Mouse (Mus musculus) stomach, postnatal 0 days (tissue): ENCODE measurements at regions not wholly inside any gene's neighbourhood (a gene's known extent, or its start where the extent isn't known, plus 50 kb on each side); places are given as distances from the start of the nearest gene placed in this dataset.

ENCODE experiments used
- ATAC-seq: fragments of 200-750 bp; cut with Nextera tagmentation; 2 replicates; pipeline ENCODE4 v1.8.0; 2017; ENCODE audit not compliant: low FRiP score, low TSS enrichment
- DNase-seq: peaks from one replicate; pipeline ENCODE4 v3.0.0-alpha.2; 2016; ENCODE audit warnings: low spot score
- H3K27ac ChIP-seq: fragments of 300-500 bp; sonication (generic); replicated peaks from 2 replicates; pipeline ENCODE4 v1.5.1; 2014; ENCODE audit warnings: mild to moderate bottlenecking, control low read depth
- H3K27me3 ChIP-seq: fragments of 300-500 bp; sonication (generic); 2 replicates; pipeline ENCODE4 v1.6.1; 2014; ENCODE audit warnings: low read length; ENCODE audit not compliant: control insufficient read depth, insufficient read depth
- H3K36me3 ChIP-seq: fragments of 300-500 bp; sonication (generic); 2 replicates; pipeline ENCODE4 v1.6.1; 2014; ENCODE audit warnings: low read length, mixed read lengths; ENCODE audit not compliant: control insufficient read depth, insufficient read depth
- H3K4me1 ChIP-seq: fragments of 300-500 bp; sonication (generic); replicated peaks from 2 replicates; pipeline ENCODE4 v1.6.1; 2014; ENCODE audit warnings: antibody characterized with exemption; ENCODE audit not compliant: control insufficient read depth, insufficient read depth
- H3K4me2 ChIP-seq: fragments of 300-500 bp; sonication (generic); replicated peaks from 2 replicates; pipeline ENCODE4 v1.6.1; 2014; ENCODE audit warnings: low read depth, mild to moderate bottlenecking, control low read depth, moderate library complexity
- H3K4me3 ChIP-seq: fragments of 300-500 bp; sonication (generic); 2 replicates; pipeline ENCODE4 v1.5.1; 2014; ENCODE audit warnings: low read depth, low read length, control low read depth
- H3K9ac ChIP-seq: fragments of 300-500 bp; sonication (generic); 2 replicates; pipeline ENCODE4 v1.6.1; 2014; ENCODE audit warnings: mild to moderate bottlenecking, low read length, control low read depth, mixed read lengths
- H3K9me3 ChIP-seq: fragments of 300-500 bp; sonication (generic); 2 replicates; pipeline ENCODE4 v1.6.1; 2016; ENCODE audit warnings: low read length; ENCODE audit not compliant: control insufficient read depth
- CTCF ChIP-seq: IDR thresholded peaks from 2 replicates; pipeline ENCODE4 v1.5.1; 2016; ENCODE audit warnings: antibody characterized with exemption, low read depth, mild to moderate bottlenecking, moderate library complexity
- EP300 ChIP-seq: optimal IDR thresholded peaks from 2 replicates; pipeline ENCODE3; 2016; ENCODE audit warnings: antibody characterized with exemption
- WGBS: fragments of 180-500 bp; shearing (Covaris S2); extraction: QIAGEN DNeasy Blood & Tissue Kit; methylation state at CpG from one replicate; pipeline ENCODE4 v1.1.7; 2014; 5-methylcytosine and 5-hydroxymethylcytosine counted together

DNA sequence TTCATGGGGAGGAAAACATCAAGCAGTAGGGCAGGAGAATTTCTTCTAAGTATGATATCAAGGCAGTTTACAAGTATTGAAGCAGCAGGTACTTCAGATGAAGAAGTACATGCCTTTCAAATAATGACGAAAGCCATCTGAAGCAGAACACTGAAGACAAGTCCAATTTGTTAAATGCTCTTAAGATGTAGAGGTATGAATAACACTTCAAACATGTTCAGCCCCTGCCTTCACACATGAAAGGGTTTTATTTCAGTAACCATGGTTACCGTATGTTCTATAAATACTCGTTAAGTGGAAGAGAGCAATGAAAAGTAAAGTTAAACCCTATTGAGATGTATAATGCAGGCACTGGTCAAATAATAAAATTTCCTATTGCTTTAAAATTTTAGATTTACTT is 101.8 kb downstream of the Mospd2 start:
- Histone ChIP-seq H3K9me3 (no peaks in the 10 kb centered on the region), H3K4me3 (no peak overlapping the region), H3K9ac (no peak overlapping the region), H3K36me3 (no peaks in the 10 kb centered on the region), H3K27ac (no peak overlapping the region), H3K4me1 (no peaks in the 10 kb centered on the region), H3K27me3 (no peaks in the 10 kb centered on the region), H3K4me2 (no peak overlapping the region)
- no peak for DNase-seq
- no peak for ATAC-seq
- WGBS: 77% methylated on average over 3 of the region's 3 CpGs
- TF ChIP-seq EP300: no peak
- TF ChIP-seq CTCF: no peak

DNA sequence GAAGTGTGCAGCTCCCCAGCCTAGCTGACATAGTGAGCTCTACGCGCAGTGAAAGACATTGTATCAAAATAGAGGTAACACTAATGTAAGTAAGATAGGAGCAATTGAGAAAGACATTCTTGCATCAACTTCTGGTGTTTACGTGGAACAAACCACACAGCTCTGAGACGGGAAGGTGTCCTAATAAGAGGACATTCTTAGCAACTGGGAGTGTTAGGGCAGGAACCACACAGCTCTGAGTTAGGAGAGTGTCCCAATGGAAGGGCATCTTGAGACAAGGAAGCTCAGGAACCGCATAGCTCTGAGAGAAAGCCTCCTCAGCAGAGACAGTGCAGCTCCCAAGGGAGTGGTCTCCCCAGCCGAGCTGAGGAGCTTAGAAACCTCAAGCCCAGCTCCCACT is 139.8 kb downstream of the Mospd2 start:
- TF ChIP-seq EP300: no peak
- no peak for TF ChIP-seq CTCF
- WGBS: 83% methylated on average over 6 of the region's 6 CpGs
- no peaks in the 10 kb centered on the region for H3K36me3 ChIP-seq
- no peak for DNase-seq
- H3K27me3 ChIP-seq: no peaks in the 10 kb centered on the region
- H3K9me3 ChIP-seq: no peaks in the 10 kb centered on the region
- no peaks in the 10 kb centered on the region for H3K4me1 ChIP-seq
- H3K4me2 ChIP-seq: no peak overlapping the region
- H3K27ac ChIP-seq: no peak overlapping the region
- H3K4me3 ChIP-seq: no peak overlapping the region
- no peak for ATAC-seq
- no peak overlapping the region for H3K9ac ChIP-seq

DNA sequence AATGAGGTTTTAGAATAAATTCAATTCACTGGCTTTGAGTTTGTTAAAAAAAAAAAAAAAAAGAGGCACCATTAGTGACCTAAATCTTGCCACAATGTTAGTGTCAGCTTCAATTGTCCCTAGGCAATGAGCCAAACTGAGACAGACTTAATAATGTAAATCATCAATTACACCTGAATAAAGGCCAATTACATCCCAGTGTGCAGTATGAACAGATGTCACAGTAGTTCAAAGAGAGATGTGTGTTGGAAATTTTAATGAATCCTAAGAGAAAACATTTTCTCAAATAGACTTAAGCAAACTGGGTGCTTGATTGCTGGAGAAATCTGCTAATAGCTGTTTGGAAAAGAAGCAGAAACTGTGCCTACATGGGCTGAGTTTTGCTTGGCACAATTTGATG is 159.3 kb downstream of the Mospd2 start:
- H3K4me1 ChIP-seq: no peaks in the 10 kb centered on the region
- TF ChIP-seq EP300 (no peak), CTCF (no peak)
- H3K9me3 ChIP-seq: no peaks in the 10 kb centered on the region

DNA sequence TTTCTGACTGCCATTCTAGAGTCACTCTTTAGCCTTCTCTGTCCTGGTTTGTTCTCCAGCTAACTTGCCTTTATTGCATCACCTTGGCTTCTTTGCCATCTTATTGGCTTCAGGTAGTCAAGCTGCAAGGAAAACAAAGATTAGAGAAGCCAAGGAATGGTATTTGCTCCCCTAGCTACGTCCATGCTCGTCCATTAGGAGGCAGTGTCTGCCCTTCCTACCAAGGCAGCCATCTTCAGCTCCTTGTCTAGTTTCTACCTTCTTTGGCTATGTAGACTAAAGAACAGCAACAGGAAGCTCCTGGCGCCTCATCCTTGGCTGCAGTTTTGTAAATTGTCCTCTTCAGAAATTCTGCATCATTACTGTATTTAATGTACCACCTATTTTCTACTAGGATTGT is 192.9 kb downstream of the Mospd2 start:
- Histone ChIP-seq H3K27ac (no peak overlapping the region), H3K4me2 (no peak overlapping the region), H3K9ac (no peak overlapping the region), H3K27me3 (no peaks in the 10 kb centered on the region), H3K4me1 (no peaks in the 10 kb centered on the region), H3K4me3 (no peak overlapping the region), H3K9me3 (no peaks in the 10 kb centered on the region), H3K36me3 (no peaks in the 10 kb centered on the region)
- ATAC-seq: no peak
- TF ChIP-seq EP300: no peak
- peak; percentile 57 for TF ChIP-seq CTCF
- no peak for DNase-seq
- 53% methylated on average over 3 of the region's 3 CpGs for WGBS

More for the DNA sequence above, 159.3 kb downstream of the Mospd2 start:
- H3K9ac ChIP-seq: no peak overlapping the region
- no peak for ATAC-seq
- no peaks in the 10 kb centered on the region for H3K27me3 ChIP-seq
- no peak overlapping the region for H3K4me3 ChIP-seq
- no peak overlapping the region for H3K27ac ChIP-seq
- no peaks in the 10 kb centered on the region for H3K36me3 ChIP-seq
- no peak overlapping the region for H3K4me2 ChIP-seq
- no peak for DNase-seq

DNA sequence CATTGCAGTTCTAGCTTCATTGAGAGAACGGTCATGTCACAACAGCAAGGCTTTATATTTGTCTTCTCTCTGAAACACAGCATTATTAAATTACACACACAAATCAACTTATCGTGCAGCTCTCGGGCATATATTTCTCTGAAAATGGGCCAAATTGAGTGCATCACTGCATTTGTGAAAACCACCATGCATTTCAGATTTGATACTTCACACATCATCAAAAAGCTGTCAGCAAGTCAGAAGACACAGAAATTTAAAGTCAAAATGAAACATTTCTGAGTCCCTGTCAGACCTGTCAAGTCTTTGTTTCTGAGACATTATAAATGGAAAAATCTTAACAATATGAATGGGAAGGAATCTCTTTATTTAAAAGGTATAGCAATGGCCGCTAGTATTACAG is 215.3 kb downstream of the Mospd2 start:
- Histone ChIP-seq H3K27ac (no peak overlapping the region), H3K9ac (no peak overlapping the region), H3K36me3 (no peaks in the 10 kb centered on the region), H3K4me2 (no peak overlapping the region), H3K4me1 (no peaks in the 10 kb centered on the region), H3K9me3 (no peaks in the 10 kb centered on the region), H3K4me3 (no peak overlapping the region), H3K27me3 (no peaks in the 10 kb centered on the region)
- 76% methylated on average over 4 of the region's 4 CpGs for WGBS
- TF ChIP-seq CTCF (no peak), EP300 (no peak)
- ATAC-seq: no peak
- DNase-seq: no peak

DNA sequence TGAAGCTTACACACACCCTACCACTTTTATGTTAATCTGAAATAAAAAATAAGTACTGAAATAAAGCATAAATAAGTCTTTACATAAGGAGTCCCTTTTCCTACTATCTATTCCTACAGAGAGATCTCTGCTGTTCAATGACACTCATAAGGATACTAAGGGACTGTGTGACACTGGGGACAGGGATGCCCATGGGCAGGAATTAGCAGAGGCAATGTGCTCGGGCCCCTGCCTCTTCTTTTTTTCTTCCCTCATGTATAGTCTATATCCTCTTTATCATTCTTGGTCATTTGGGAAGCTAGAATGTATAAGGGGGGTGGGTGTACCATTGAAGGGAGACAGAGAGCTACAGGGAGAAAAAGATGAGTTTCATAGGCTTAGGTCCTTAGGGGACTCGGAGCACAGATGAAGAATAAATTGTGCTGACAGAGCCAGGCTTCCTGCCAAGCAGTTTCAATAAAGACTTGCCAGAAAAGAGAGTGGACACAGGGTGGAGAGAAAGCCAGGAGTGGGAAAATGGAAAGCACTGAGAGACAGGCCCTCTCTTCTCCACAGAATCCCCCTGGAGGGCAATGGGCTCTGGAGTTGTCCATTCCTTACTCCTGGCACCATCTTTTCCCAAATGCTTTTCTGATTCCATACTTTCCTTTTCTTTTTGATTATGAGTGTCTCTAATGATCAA is 216.3 kb downstream of the Mospd2 start:
- H3K36me3 ChIP-seq: no peaks in the 10 kb centered on the region
- no peak overlapping the region for H3K9ac ChIP-seq
- no peaks in the 10 kb centered on the region for H3K4me1 ChIP-seq
- 55% methylated on average over 2 of the region's 2 CpGs for WGBS
- ATAC-seq (no peak), DNase-seq (no peak)
- H3K27me3 ChIP-seq: no peaks in the 10 kb centered on the region
- no peak overlapping the region for H3K4me3 ChIP-seq
- H3K9me3 ChIP-seq: no peaks in the 10 kb centered on the region
- no peak overlapping the region for H3K4me2 ChIP-seq
- TF ChIP-seq CTCF (no peak), EP300 (no peak)
- no peak overlapping the region for H3K27ac ChIP-seq
